Mouse (Mus musculus) erythroblast, adult 5-6 weeks (primary cell): ENCODE measurements around the gene Gpr39. TPM values are rescaled to one million over a fixed set of nuclear protein-coding genes. Genes with fewer than 3 reads are reported as not detected.

Experiments
- ATAC-seq: replicated peaks from 2 replicates; pipeline ENCODE4 v1.8.0; 2016; ENCODE audit warnings: moderate number of reproducible peaks, mild to moderate bottlenecking, moderate TSS enrichment, inconsistent platforms; ENCODE audit not compliant: poor library complexity, low FRiP score, severe bottlenecking
- total RNA-seq, 2 experiments: library from RNA; stranded (forward) in 1 of 2; stranded (reverse) in 1 of 2; fragments of 150-400 nt in 1 of 2; fragments of 200-764, 138-1000 nt in 1 of 2; gene quantifications; 2 replicates each; pipeline versions ENCODE4 v1.2.3 to v1.2.4; 2015 to 2017; ENCODE audit warnings: low replicate concordance in 2 of 2

Gpr39 gene
- total RNA-seq, 2 experiments from 2014 or later: not detected

GRCm38 (mm10) chr1:125687701-125688420 lies 11.1 kb downstream of the Gpr39 start:
- ATAC-seq: no peak

GRCm38 (mm10) chr1:125693541-125693940 lies 16.7 kb downstream of the Gpr39 start:
- no peak for ATAC-seq

DNA sequence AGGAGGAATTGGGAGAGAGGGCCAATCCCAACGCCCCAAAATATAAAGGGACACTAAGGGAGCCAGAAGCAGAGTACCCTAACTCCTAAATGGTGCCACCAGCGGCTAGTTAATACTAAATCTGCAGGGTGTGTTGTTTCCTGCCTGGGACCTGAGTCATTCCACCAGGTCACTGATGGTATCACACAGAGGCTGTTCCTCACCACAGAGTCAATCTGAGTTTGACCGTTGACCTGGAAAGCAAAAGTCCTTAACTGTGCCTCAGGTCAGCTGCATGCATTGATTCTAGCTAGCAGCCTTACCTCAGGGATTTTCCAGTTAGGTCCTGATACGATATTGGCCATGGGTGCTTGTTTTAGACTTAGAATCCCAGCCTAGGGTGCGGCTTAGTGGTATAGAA lies 17.5 kb downstream of the Gpr39 start:
- no peak for ATAC-seq

GRCm38 (mm10) chr1:125701101-125701590 lies 24.4 kb downstream of the Gpr39 start:
- ATAC-seq: no peak

DNA sequence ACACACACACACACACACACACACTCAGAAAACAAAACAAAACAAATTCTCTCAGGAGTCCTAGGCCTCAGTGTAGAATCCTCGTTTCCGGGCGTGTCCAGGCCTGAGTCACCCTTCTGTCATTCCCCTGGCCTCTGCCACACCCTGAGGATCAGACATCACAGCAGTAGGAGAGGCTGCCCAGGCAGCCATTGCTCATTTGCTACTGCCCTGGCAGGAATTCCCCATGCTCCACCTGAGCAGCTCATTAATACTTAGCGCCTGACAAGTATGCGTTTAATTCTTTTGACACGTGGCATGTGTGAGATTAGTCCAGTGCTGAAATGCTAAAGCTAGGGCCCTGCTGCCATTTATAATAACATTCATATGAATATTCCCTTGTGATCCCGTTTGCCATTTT lies 25.0 kb downstream of the Gpr39 start:
- no peak for ATAC-seq

GRCm38 (mm10) chr1:125702326-125702725 lies 25.5 kb downstream of the Gpr39 start:
- ATAC-seq: no peak

DNA sequence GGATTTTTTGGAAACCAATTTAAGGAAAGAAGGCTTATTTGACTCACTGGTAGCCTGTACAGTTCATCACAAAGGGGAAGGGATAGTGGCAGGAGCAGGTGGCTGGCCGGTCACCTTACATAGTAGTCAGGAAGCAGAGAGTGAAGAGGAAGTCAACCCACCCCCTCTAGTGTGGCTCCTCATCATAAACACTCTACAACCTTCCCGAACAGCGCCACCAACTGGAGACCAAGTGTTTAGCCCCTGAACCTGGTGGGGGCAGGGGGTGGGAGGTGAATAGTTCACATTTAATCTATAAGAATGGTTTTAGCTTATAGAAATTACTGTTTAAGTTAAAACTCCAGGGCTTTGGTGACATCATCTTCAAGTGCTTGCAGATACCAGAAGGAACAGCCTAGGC lies 28.6 kb downstream of the Gpr39 start:
- no peak for ATAC-seq

GRCm38 (mm10) chr1:125715286-125715685 lies 38.5 kb downstream of the Gpr39 start:
- ATAC-seq: no peak

- ATAC-seq: no peak
These were observed 39.4 kb downstream of the Gpr39 start for GRCm38 (mm10) chr1:125716241-125716640.

- ATAC-seq: no peak
These were observed 41.1 kb downstream of the Gpr39 start for GRCm38 (mm10) chr1:125717906-125718305.

DNA sequence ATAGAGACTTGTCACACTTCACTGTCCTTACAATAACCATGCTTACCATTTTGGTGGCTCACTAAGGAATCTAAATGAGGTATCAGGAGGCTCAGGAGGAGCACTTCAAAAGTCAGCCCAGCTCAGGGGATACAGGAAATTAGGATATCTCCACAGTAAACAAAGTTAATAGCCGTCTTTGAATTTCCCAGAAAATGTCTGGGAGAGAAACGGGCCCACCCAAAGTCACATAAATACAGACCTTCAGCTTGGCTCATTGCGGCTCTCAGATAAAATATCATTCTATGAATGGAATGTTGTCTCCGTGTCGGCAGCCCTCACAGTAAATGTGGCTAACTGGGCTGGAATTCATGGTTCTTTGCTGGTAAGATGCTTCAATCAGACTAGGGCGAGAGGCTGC lies 42.3 kb downstream of the Gpr39 start:
- ATAC-seq: no peak

GRCm38 (mm10) chr1:125721104-125721758 lies 44.4 kb downstream of the Gpr39 start:
- no peak for ATAC-seq

DNA sequence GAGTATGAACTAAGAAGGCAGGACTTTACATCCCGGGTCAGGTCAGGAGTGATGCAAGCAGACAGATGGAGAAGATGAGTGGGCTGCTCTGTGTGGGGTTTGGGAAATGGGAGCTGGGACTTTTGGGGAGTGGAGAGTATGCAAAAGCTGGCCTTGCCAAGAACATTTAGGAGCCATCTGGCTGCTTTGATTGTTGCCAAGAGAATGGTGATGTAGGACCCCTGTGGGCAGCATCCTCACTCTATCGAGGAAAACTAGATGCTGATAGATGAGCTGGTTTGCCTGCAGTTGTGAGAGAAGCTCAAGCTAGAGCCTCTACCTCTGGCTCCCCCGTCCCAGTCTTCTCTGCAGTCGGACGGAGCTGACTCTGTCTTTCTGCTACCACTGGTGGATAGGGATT lies 47.5 kb downstream of the Gpr39 start:
- ATAC-seq: no peak

DNA sequence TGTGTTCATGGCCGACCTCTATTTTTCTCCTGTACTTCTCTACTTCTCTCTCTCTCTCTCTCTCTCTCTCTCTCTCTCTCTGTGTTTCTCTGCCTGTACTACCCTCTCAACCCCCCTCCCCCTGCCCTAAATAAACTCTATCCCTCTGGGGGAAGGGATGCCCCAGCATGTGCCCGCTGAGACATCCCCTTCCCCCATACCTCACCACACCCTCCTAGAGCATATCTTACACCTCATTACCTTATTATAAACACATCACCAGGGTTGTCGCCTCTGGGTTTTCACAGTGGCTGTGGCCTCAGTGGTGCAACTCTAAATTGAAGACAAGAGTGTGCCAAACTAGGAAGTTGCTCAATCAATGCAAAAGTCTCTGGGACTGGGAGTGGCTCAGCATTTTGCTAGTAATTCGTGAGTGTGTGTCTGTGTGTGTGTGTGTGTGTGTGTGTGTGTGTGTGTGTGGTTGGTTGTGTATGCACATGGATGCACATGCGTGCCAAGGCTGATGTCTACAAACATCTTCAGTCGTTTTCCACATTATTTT lies 52.3 kb downstream of the Gpr39 start:
- no peak for ATAC-seq

- ATAC-seq: no peak
These were observed 53.1 kb downstream of the Gpr39 start for GRCm38 (mm10) chr1:125729731-125730536.

DNA sequence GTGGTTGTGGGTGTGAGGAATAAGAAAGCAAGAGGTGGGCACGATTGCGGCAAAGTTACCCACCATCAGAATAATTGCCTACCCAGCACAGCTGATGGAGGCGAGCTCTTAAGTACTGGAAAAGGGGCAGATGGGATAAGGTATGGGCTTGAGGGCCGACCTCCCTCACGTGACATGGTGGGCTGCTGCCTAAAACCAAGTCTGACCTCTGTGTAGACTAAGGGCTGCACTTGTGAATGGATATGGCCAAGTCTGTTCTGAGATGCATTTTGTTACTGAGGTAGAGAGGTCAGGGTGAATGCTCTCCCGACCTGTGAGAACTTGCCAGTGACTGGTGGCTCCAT lies 53.7 kb downstream of the Gpr39 start:
- ATAC-seq: no peak

- no peak for ATAC-seq
These were observed 55.1 kb downstream of the Gpr39 start for GRCm38 (mm10) chr1:125731854-125732253.

DNA sequence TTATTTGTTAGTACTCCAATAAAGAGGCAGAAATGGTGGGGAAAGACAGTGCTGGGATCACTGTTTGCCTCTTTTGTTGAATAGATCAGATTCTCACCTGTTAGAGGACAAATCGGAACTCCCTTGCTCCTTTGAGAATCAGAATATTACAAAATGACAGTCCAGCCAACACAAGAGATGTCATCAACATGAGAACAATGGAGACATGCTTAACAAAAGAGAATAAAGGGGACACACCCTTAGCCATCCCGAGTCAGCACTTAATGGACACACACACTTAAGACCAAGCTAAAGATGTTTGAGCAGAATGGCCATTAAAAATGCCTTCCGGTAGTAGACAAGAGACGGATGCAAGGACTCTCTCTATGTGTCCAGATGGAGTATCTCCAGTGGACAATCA lies 68.0 kb downstream of the Gpr39 start:
- ATAC-seq: no peak

- ATAC-seq: no peak
These were observed 78.7 kb downstream of the Gpr39 start for GRCm38 (mm10) chr1:125755335-125755996.
